Mouse (Mus musculus): ENCODE data around the gene Agrn.

Gene Agrn

DNA sequence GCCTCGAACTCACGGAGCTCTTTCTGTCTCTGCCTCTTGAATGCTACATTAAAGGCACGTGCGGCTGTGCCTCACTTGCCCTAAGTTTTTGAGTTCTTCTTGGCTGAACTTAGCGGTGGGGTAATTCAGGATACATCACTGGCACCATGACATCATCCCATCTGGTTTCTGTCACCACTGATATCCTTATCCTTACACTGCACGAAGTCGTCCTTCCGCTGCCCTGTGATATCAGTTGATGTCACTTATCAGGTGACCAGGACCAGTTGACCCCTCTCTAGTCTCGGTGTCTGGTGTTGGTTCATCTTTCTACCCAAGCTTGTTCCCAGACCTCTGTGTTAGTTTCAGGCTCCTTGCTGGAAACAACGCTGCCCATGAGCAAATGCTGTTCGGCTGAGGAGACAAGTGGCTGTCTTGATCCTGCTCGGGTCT lies 5.2 kb upstream of the Agrn start:
- peak; percentile 67 for DNase-seq (ENCODE audit: low spot score)

DNA sequence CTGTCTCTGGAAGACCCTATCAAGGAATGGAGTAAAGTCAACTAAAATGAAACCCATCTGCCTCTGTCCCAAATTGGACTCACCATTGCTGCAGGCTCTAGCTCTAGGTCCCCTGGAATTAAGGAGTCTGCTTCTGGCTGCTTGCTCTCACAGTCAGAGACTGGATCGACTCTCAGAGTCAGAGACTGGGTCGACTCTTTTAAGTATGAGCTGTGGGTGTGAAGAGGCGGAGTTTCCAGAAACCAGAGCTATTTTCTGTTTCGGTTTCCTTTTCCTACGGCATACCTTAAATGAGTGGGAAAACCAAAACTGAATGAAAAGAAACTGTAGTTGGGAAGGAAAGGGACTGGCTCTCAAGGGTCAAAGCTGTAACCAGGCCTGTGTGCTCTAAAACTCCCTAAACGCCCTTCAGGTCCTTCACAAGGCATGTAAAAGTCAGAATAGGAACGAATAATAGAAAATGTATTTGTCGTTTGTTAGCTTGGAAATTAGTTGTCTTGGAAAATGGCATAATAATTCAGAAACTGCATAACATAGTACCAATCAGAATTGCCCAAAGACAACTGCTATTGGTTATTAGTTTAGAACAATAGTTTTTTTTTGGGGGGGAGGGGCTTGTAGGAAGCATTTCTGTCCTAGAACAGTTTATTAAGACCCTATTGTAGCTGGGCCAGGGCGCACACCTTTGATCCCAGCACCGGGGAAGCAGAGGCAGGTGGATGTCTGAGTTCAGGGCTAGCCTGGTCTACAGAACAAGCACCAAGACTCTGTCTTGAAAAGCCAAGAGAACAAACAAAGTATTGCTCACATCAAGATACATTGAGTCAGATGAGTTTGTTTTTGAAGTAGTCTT lies 3.6 kb upstream of the Agrn start, which contains the start of gene Isg15:
Gene Isg15 (minus strand): TSS at position 196 of the 853 bp plus-strand sequence.
- DNase-seq (ENCODE audit: low spot score) = peak; percentile 45

DNA sequence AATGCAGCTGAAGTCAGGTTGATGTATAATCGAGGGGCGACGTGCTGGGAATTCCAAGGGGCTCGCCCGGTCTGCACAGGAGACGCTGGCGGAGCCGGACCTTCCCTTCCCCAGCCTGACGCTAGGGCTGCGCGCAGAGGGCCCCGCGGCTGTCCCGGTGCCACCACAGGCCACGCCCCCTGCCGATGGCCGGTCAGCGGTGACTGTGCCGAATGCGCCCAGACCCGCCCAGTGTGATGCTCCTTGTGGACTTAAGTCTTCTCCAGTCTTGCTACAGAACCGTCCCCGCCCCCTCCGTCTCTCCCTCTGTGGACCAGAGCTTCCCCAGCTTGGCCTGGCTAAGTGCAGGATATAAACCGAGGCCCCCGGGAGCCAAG lies 529 bp upstream of the Agrn start:
- peak; percentile 85 for DNase-seq (ENCODE audit: low spot score)

DNA sequence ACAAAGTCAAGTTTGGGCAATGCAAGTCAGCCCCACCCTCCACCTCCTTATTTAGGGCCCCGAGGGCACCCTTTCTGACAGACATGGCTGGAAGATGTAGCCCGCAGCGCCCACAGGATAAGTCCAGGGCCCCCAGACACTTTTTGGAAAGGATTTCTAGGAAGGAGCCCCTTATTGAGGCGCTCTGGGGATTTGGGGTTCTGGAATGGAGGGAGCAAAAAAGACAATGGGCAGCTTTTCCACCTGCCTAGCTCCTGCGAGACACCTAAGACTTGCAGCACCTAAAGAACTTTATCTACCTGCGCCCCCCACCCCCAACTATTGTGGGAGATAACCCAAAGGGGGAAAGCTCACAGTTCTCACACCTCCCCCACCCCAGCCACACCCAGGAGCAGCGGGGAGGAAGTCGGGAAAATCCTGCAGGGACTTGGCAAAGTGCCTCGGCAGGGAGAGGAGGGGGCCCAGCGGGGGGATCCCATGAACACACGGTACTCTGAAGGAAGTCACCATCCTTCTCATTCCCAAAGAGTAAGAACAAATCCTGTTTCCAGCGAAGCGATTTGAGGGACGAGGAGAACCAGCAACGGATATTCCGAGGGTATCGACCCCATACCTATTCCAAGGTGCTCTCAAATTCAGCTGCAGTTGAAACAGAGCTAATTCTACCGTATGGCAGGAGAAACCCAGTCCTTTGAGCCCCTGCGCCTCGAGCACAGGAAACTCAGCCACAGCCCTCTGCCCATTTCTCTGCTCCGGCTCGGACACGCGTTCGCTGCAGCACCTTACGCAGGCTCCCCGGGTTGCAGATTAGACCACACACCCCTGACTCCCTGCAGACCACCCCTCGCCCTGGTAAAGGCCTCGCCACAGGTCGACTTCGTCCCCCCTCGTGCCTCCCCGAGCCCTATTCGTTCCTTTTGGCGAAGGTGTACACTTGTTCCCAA lies 1.1 kb downstream of the Agrn start:
- DNase-seq (ENCODE audit: low spot score) = no peak

DNA sequence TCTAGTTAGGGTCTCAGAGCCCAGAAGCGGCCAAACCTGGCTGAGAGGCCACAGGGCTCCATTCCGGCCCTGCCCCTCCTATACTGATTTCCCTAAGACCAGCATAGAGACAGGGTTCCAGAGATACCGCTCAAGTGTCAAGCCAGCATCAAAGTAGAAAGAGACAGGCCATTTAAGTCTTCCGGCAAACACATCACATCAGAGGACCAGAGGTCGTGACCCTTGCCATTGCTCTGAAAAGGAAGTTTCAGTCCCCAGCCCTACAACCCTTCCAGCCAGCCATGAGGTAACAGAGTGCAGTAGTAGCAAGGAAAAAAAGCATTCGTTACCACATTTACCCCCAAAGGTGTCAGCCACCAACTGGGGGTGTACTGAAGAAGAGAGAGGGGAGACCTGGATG lies 2.9 kb downstream of the Agrn start:
- DNase-seq (ENCODE audit: low spot score) = no peak

DNA sequence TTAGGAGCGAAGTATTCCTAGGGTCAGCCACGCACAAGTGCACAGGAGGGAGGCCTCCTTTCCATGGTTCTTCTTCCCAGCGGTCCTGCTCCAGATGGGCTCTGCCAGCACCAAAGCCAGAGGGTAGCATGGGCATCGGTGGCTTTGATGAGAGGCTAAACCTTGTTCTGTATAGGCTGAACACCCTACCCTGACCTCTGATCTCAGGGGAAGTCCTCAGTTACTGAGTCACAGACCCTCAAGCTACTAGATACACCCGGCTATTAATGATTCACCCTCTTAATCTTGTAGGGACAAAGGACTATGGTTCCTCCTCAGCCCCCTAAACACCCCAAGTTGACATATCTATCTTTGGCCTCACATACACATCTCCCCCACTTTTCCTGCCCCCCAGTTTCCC lies 3.4 kb downstream of the Agrn start:
- DNase-seq (ENCODE audit: low spot score) = no peak

DNA sequence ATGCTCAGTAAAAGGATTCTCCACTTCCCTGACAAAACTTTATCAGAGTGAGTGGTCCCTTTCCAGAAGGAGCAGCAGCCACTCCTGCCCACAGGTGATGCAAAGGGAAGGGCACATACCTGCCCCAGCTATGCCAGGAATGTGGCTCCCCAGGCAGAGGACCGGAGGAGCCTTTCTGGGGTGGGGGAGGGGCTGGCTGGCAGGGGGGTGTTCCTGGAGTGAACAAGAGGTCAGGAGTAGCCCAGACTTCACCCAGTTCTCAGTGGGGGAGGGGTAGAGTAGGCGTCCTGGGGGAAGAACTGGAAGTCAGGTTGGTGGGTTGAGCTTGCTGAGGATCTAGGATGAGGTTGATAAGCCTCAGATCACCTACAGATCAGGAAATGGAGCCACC lies 4.1 kb downstream of the Agrn start:
- DNase-seq (ENCODE audit: low spot score) = no peak

DNA sequence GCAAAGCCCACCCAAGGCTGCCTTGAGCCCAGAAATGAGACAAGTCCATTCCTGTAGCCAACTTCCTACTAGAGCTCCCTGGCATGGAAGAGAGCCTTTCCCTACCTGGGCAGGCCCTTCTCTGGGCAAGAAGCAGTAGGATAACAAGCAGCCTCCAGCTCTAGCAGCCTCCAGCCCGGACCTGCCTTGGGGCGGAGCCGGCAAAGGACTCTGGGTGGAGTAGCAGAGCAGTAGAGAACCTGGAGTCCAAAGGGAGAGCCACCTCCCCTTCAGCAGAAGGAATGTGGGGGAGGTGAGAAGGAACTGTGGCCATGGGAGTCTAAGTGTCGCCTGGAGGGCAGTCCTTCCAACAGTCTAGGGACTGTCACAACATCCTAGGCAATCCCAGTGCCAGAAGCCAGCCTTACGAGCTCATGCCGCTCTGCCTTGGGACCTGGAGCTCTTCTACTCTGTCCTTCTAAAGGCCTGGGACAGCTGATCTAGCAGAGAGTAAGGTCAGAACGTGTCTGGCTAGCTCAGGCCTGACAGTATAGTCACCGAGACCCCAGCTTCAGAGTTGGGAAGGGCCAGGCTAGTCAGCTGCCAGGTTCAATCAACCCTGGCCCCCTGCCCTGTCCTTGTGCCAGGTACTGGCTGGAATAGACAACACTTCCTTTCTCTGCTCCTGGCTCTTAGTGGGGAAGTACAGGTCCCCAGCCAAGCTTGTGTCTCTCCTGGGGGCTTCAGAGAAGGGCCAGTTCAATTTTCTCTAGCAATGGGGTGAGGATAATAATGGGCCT lies 4.7 kb downstream of the Agrn start:
- no peak for DNase-seq (ENCODE audit: low spot score)

DNA sequence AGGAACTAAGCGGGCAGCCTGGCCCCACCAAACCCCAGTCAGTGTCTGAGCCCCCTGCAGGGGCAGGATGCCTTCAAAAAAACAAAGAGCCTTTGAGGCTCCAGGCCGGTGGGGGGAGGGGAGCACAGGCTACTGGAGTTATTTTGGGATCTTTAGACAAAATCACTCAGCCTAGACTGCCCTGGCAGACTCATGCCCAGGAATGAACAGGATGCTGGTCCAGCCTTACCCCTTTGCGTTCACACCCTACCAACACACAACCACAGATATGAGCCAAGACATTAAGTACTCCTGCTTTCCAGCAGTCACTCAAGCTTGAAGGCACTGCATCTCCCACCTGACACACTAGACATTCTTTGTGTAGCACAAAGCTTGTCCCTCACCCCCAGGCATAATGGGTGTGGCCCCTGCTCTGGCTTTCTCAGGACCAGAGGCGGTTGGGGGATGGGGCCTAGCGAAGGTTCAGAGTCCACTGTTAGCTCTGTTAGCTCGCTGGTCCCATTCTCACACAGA lies 8.4 kb downstream of the Agrn start:
- DNase-seq (ENCODE audit: low spot score) = no peak

DNA sequence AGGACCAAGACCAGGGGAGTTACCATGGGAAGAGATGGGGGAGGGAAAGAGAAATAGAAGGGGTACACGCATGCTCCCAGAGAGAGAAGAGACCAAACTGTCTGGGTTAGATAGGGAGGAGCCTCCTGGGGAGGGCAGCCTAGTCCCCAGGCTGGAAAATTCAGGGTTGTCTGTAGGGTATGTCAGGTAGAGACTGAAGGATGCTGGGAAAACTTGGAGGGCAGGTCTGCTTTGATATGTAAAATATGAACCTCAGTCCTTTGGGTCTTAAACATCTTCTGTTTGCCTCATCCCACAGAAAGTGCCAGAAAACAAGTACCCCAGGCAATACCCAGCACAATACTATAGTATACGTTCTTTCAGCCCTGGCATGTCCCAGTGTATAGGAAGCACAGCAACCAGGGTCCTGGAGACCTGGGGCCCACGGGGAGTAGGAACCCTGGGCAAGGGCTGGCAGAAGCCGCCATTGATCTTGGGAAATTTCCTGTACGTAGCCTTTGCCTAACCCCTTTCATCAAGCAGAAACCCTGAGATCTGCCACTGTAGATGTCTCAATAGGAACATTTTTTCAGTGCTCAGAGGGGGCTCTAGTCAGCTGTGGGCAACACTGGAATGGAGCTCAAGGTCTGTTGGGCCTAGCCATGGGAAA lies 9.0 kb downstream of the Agrn start:
- no peak for DNase-seq (ENCODE audit: low spot score)

DNA sequence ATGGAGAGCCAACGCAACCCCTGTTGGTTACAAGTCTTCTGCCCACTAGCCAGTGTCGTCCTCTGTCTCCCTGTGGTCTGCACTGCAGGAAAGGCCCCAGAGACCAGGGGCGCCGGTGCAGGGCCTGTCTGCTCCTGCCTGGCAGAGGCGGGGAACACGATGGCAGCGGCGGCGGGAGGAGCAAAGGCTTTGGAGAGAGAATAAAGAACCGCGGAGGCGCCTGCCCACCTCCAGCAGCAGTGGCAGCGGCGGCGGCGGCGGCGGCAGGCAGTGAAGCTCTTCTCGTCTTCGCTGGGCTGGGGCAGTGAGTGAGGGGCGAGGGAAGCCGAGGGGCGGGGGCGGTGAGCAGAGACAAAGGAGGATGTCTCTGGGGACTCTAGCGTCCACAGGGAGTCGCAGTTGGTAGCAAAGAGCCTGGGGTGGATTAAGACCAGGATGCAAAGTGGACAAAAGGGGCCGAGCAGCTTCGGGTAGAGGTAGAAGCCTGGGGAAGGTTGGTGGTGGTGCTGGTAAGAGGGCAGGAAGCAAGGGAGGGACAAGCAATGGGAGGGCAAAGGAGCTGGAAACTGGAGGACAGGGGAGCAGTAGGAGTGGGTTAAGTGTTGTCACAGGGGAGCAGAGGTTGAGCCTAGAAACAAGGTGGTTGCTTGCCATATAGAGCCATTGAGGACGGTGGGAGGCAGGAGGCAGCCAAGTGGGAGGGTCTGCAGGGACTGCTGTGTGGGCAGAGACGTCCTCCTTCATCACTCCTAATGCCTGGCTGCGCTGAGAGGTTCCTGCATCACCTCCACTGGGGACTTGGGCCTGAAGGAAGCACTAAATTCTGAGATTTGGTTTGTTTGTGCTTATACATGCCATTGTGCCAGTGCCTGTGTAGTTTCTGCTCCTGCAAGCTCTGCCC lies 11.1 kb downstream of the Agrn start:
- no peak for DNase-seq (ENCODE audit: low spot score)

DNA sequence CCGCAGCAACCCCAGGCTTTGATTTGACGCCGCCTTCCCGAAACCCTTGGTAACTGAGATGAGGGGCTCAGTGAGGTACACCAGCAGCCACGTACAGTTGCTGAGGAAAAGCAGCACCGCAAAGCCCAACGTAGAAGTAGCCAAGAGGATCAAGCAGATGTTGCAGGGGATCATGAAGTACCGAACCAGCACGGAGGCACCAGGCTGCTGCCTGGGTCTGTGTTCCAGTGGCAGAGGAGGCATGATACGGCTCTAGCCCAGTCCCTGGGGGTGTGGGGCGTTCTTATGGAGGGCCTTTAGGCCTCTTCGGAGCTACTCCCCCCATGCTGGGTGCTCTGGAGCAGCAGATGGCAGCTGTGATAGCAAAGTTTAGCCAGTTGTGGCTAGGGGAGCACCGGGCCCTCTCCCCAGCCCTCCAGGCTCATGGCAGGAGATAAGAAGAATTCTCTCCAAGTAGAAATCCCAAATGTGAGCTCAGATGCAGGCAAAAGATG lies 11.8 kb downstream of the Agrn start:
- DNase-seq (ENCODE audit: low spot score) = no peak

DNA sequence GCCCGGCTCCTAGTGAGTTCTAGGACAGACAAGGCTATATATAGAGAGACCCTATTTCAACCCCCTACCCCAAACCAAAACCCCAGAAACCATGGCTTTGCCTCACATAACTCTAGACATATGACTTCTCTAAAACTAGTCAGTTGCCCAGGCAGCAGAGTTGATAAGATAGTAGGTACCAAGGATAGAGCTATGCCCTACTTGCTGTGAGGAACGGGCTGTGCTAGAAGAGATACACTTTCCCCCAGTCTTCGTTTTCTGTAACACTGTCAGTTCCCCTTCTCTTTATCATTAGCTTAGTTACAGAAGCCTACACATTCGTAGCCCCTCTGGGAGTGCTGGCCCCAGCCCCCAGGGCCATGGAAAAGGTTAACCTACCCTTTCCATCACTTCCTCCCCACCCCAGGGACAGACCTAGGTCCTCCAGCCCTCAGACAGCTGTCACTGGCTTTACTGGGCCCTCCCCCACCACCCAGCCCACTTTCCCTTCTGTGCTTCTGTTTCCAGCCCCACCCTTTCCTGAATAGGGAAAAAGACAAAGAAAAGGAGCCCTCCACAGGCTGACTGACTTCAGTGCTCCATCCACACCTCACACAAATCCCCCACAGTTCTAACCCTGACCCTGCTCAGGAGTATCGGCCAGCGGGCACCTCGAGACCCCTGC lies 12.9 kb downstream of the Agrn start:
- DNase-seq (ENCODE audit: low spot score) = no peak

DNA sequence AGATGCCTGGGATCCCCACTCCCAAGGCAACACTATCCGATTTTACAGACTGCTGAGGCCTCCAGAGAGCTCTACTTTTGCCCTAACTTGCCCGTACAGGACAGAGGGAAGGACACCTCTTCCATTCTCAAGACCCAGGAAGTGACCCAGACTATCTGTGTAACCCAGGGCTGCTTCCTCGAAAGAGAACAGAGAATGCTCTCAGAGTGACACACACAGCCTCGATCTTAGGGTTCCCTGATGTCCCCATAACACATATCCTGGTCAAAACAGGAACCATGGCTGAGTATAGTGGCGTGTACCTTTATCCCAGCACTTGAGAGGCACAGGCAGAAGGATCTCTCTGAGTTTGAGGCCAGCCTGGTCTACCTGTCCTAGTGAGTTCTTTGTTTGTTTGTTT lies 13.5 kb downstream of the Agrn start:
- no peak for DNase-seq (ENCODE audit: low spot score)

DNA sequence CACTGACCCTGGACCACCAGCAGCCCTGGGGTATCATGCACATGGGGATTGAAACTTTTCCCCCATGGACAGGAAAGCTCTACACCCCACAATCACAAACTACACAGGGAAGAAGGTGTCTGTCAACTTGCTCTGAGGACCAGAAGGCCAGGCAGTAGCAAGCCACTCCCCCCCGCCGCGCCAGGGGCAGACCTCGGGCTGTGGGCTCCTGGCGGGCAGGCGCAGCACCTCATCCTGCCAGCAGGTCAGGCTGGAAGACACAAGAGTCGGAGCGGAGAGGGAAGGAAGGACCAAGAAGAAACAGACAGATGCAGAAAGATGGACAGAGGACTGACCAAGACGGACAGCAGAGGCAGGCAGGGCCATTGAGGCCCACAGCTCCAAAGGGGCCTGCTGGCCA lies 19.7 kb downstream of the Agrn start:
- no peak for DNase-seq (ENCODE audit: low spot score)

DNA sequence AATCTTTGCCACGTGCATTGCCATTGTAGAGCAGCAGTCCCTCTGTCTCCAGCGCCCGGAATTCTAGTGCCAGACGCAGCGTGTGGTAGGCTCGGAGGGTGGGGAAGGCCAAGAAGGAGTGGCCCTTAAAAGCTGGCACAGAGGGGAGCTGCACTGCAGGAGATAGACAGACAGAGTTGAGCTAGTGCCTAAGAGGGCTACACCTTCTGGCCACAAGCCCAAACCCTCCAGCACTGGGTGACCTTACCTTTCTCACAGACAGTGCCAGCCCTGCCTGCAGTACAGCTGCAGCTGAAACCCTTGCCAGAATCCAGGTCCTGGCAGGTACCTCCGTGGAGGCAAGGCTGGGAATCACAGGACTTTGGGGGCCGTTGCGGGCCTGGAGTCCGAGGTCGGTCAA lies 25.5 kb downstream of the Agrn start:
- no peak for DNase-seq (ENCODE audit: low spot score)

DNA sequence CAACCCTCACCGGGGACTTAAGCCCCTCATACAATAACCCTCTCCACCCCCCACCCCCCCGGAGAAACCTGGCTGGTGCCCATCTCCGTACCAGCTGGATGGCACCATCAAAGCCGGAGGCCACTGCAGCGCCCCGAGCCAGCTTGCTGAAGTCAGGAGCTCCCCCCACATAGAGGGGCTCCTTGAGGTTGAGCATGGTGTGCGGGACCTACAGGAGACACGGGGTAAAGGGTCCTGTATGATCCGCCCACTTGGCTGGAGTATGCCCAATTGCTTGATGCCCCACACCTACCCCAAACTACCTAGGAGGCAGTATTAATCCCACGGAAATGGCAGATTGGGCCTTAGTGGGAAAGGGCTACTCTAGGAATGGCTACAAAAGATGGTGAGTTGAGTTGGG lies 28.2 kb downstream of the Agrn start:
- DNase-seq (ENCODE audit: low spot score) = no peak

DNA sequence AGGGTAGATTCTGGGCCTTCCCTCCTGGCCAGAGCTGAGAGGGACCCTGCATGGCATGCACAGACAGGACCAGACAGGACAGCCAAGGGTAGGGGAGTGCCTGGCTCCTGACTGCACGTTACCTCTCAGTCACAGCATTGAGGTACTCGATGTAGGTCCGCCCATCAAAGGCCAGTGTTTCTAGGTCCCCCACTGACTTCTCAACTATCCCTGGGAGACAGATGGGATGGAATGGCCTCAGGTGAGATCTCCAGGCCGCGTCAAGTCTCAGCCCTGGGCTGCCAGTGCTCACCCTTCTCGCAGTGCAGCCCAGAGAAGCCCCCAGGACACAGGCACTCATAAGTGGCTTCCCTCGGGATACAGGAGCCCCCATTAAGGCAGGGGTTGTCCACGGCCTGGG lies 28.7 kb downstream of the Agrn start:
- DNase-seq (ENCODE audit: low spot score) = no peak

DNA sequence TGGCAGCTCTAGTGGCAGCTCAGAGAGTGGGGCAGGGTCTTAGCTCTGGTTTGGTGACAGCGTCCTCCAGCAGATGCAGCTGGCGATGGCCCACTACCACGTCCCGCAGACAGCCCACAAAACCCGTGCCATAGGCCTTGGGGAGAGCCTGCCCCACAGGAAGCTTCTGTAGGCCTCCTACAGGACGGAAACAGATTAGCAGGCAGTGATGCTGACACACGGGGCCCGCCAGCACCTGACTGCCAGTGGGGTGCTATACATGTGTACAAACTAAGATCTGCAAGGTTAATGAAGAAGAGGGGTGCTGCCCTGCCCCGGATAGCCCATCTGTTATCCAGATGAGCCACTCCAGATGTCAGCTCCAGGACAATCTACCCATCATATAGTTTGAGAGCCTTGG lies 30.8 kb downstream of the Agrn start:
- DNase-seq (ENCODE audit: low spot score) = no peak

DNA sequence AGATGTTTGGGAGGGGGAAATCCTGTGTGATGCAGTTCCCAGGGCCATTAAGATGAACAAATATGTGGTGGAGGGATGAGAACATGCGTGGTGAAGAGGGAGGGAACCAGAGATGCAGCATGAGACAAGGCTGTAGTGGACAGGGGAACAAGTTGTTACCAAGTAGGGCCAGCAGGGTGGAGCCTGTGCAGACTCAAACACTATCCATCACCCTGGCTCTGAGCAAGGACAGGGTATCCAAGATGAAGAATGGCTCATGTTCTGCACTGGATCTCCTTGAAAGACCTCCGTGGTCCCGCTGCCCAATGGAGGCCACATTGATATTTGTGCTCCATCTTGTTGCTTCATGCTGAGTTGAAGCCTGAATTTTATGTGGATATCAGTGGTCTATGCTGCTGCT lies 42.5 kb downstream of the Agrn start:
- no peak for DNase-seq (ENCODE audit: low spot score)

Measured in spleen, adult 12 weeks (tissue).